Mouse (Mus musculus) embryonic fibroblast, embryonic 13.5 days (primary cell): ENCODE results near the gene Gm20388.

Source experiments
- CTCF ChIP-seq: IDR thresholded peaks from 2 replicates; pipeline ENCODE4 v1.5.1; 2011; ENCODE audit warnings: mild to moderate bottlenecking, control low read depth, low read length, moderate library complexity, borderline replicate concordance; ENCODE audit not compliant: insufficient read depth
- POLR2A ChIP-seq: IDR thresholded peaks from 2 replicates; pipeline ENCODE4 v1.6.1; 2011; ENCODE audit warnings: low read depth, mild to moderate bottlenecking, control low read depth, low read length, moderate library complexity

DNA sequence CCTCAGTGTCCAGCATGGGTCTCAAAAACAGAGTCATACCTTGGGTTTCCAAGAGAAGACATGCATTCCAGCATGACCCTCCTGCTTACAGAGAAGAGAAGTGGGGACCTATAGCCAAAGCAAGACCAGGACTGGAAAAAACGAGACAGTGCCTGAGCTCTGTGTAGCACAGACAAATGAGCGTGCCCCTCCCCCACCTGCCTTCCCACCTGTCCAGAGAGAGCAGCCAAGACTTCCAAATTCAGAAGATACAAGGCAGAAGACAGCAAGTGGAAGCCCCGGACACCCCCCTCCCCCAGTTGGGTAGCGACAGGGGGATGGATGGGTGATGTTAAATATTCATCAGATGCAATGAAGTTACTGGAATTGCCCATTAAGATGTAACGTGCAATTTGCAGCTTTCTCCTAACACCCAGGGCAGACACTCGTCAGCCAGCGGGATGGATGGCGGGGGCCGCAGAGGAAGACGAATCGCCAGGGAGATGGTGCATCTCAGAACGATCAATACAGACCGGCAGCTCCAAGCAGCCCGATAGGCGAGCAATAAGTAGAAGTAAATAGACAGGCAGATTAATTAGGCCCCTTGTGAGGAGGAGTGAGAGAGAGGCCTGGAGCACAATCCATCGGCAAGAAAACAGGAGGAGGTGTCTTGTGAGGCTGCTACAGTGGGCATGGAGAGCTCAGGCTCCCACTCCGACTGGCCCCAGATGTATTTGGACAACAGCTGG lies 2834.5 kb downstream of the Gm20388 start:
- TF ChIP-seq POLR2A (no peak), CTCF (no peak)
